Mouse (Mus musculus) hematopoietic stem cell, adult 5-6 weeks (primary cell): ENCODE measurements around the gene Wdr31. TPM values are rescaled to one million over a fixed set of nuclear protein-coding genes. Genes with fewer than 3 reads are reported as not detected.
A peak's percentile ranks its signal among the peaks of the same experiment; 100 is the strongest.

Source experiments
- ATAC-seq, 2 experiments: fragments of 125-278 bp in 1 of 2; replicated peaks in 1 of 2; 2 replicates each; pipeline ENCODE4 v1.8.0; 2016 to 2017; ENCODE audit warnings: inconsistent platforms in 2 of 2, mild to moderate bottlenecking in 2 of 2, moderate number of reproducible peaks in 2 of 2, low read depth in 1 of 2, moderate TSS enrichment in 1 of 2; ENCODE audit not compliant: low FRiP score in 2 of 2, poor library complexity in 2 of 2, severe bottlenecking in 2 of 2, insufficient read depth in 1 of 2, low TSS enrichment in 1 of 2
- total RNA-seq: library from RNA; stranded (forward); fragments of 172-1452, 232-1000 nt; gene quantifications from 2 replicates; pipeline ENCODE4 v1.2.3, GENCODE M21; 2017

The Wdr31 gene
- 4.0 and 5.8 TPM in 2 replicates for total RNA-seq

- ATAC-seq = peak; percentile 86 to 95
Measured at GRCm38 (mm10) chr4:62470598-62471051, at the start of gene Wdr31. Wdr31 (minus strand) TSS chr4:62470896.

- ATAC-seq = peak; percentile 38
Measured at GRCm38 (mm10) chr4:62519849-62520233, 49.1 kb upstream of the Wdr31 start, which contains the start of gene Alad. Alad (minus strand) TSS chr4:62519918.

GRCm38 (mm10) chr4:62519122-62519848, 48.6 kb upstream of the Wdr31 start:
- peak; percentile 5 to 19; a peak in 3 of 4 replicates for ATAC-seq

- ATAC-seq = peak; percentile 4 to 9; a peak in 2 of 4 replicates
Measured at GRCm38 (mm10) chr4:62518416-62519121, 47.9 kb upstream of the Wdr31 start.

- no peak for ATAC-seq
Measured at GRCm38 (mm10) chr4:62517538-62518415, 47.1 kb upstream of the Wdr31 start.

GRCm38 (mm10) chr4:62517046-62517445, 46.4 kb upstream of the Wdr31 start:
- peak in 1 of 2 experiments; percentile 8; a peak in 1 of 4 replicates for ATAC-seq

- ATAC-seq = peak in 1 of 2 experiments; percentile 24; a peak in 2 of 4 replicates
Measured at GRCm38 (mm10) chr4:62516579-62516978, 45.9 kb upstream of the Wdr31 start.

- no peak for ATAC-seq
Measured at GRCm38 (mm10) chr4:62516079-62516478, 45.4 kb upstream of the Wdr31 start.

- ATAC-seq = peak; percentile 37 to 43
Measured at GRCm38 (mm10) chr4:62515490-62515889, 44.8 kb upstream of the Wdr31 start.

- ATAC-seq = no peak
Measured at GRCm38 (mm10) chr4:62514995-62515394, 44.3 kb upstream of the Wdr31 start.

- ATAC-seq = no peak
Measured at GRCm38 (mm10) chr4:62513998-62514506, 43.4 kb upstream of the Wdr31 start.

GRCm38 (mm10) chr4:62509946-62510345, 39.2 kb upstream of the Wdr31 start:
- ATAC-seq = no peak

- ATAC-seq = no peak
Measured at GRCm38 (mm10) chr4:62508839-62509238, 38.1 kb upstream of the Wdr31 start.

GRCm38 (mm10) chr4:62506798-62507197, 36.1 kb upstream of the Wdr31 start:
- peak; percentile 34 to 38; a peak in 1 of 4 replicates for ATAC-seq

- no peak for ATAC-seq
Measured at GRCm38 (mm10) chr4:62505991-62506390, 35.3 kb upstream of the Wdr31 start.

GRCm38 (mm10) chr4:62503374-62503970, 32.8 kb upstream of the Wdr31 start, which contains the start of gene Hdhd3:
Hdhd3 (minus strand) TSS chr4:62503467.
- ATAC-seq = no peak

- no peak for ATAC-seq
Measured at GRCm38 (mm10) chr4:62502969-62503368, 32.3 kb upstream of the Wdr31 start.
